Mouse (Mus musculus) small intestine, adult 2 months (tissue): ENCODE results near the gene Zfp574.
A peak's percentile ranks its signal among the peaks of the same experiment; 100 is the strongest.

Experiments used
- CTCF ChIP-seq: fragments of 200-500 bp; IDR thresholded peaks from 2 replicates; pipeline ENCODE4 v1.5.1; 2012; ENCODE audit warnings: low read depth, mild to moderate bottlenecking, control low read depth, inconsistent platforms, low read length, moderate library complexity, mixed read lengths; ENCODE audit not compliant: insufficient replicate concordance, insufficient read length; ENCODE audit errors: extremely low read depth
- POLR2A ChIP-seq: fragments of 200-500 bp; IDR thresholded peaks from 2 replicates; pipeline ENCODE4 v1.6.1; 2012; ENCODE audit warnings: low read depth, mild to moderate bottlenecking, control low read depth, inconsistent platforms, low read length, moderate library complexity

- no peak for TF ChIP-seq POLR2A
- peak; percentile 41; the same call in 1 of the 2 replicates for TF ChIP-seq CTCF
These were observed 14.3 kb downstream of the Zfp574 start for GRCm38 (mm10) chr7:25086656-25087055.
